Mouse (Mus musculus) forebrain, embryonic 14.5 days (tissue): ENCODE results near the gene Zbtb40. TPM values are rescaled to one million over a fixed set of nuclear protein-coding genes. Genes with fewer than 3 reads are reported as not detected.
A peak's percentile ranks its signal among the peaks of the same experiment; 100 is the strongest.

Experiments used
- ATAC-seq: fragments of 200-750 bp; cut with Nextera tagmentation; 2 replicates; pipeline ENCODE4 v1.8.0; 2017; ENCODE audit warnings: mild to moderate bottlenecking, moderate library complexity
- DNase-seq: peaks from one replicate; pipeline ENCODE4 v3.0.0-alpha.2; 2015; ENCODE audit warnings: low spot score
- H3K27ac ChIP-seq: fragments of 300-500 bp; sonication (generic); 2 replicates; pipeline ENCODE4 v1.5.1; 2014; ENCODE audit warnings: low read depth, mild to moderate bottlenecking, control low read depth, low read length, moderate library complexity
- H3K27me3 ChIP-seq: fragments of 300-500 bp; sonication (generic); replicated peaks from 2 replicates; pipeline ENCODE4 v1.6.1; 2014; ENCODE audit warnings: low read length, control low read depth, mixed read lengths; ENCODE audit not compliant: control insufficient read depth, insufficient read depth
- H3K36me3 ChIP-seq: fragments of 300-500 bp; sonication (generic); 2 replicates; pipeline ENCODE4 v1.6.1; 2014; ENCODE audit warnings: low read length, control low read depth; ENCODE audit not compliant: control insufficient read depth, insufficient read depth
- H3K4me1 ChIP-seq: fragments of 300-500 bp; sonication (generic); 2 replicates; pipeline ENCODE4 v1.6.1; 2014; ENCODE audit warnings: antibody characterized with exemption, low read length, control low read depth; ENCODE audit not compliant: control insufficient read depth, insufficient read depth
- H3K4me2 ChIP-seq: fragments of 300-500 bp; sonication (generic); 2 replicates; pipeline ENCODE4 v1.6.1; 2014; ENCODE audit warnings: mild to moderate bottlenecking, control low read depth, low read length
- H3K4me3 ChIP-seq: fragments of 300-500 bp; sonication (generic); 2 replicates; pipeline ENCODE4 v1.5.1; 2014; ENCODE audit warnings: low read depth, low read length, control low read depth
- H3K9ac ChIP-seq: fragments of 300-500 bp; sonication (generic); 2 replicates; pipeline ENCODE4 v1.6.1; 2014; ENCODE audit warnings: mild to moderate bottlenecking, low read length, control low read depth, moderate library complexity
- H3K9me3 ChIP-seq: fragments of 300-500 bp; sonication (generic); replicated peaks from 2 replicates; pipeline ENCODE4 v1.6.1; 2016; ENCODE audit warnings: low read length, control low read depth, mixed read lengths; ENCODE audit not compliant: control insufficient read depth
- WGBS: fragments of 180-500 bp; shearing (Covaris S2); extraction: QIAGEN DNeasy Blood & Tissue Kit; methylation state at CpG from one replicate; pipeline ENCODE4 v1.1.7; 2014; 5-methylcytosine and 5-hydroxymethylcytosine counted together
- polyA plus RNA-seq: library from polyadenylated mRNA; unstranded; fragments of >200 nt; fragmentation: Nextera tagmentation; extraction: Ambion mirVana; gene quantifications from 2 replicates; pipeline ENCODE4 v1.2.1, GENCODE M21; 2014

Gene Zbtb40
- polyA plus RNA-seq, 1 experiment from 2014 or later = 2.8 TPM

DNA sequence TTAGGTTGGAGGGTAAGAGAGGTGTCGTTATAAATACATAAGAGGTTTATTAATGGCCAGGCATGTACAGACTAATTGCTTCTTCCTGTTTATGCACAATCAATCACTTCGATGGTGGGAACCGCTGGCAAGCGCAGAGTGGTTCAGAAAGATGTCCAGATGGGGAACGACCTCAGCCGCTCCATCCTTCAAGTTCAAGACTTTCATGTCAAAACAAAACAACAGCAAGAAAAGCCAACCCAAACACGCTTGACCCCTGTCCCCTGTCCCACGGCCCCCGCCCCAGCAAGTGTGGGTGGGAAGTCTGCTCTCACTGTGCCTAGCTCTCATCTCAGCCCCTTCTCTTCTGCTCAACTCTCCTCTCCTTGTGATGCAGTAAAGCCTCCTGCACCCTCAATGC is 88.0 kb downstream of the Zbtb40 start:
- no peak overlapping the region for H3K9ac ChIP-seq
- peaks cover 11% of the 10 kb centered on the region; the same call in 1 of the 2 replicates for H3K4me1 ChIP-seq
- H3K27me3 ChIP-seq = peaks cover 36% of the 10 kb centered on the region
- H3K4me2 ChIP-seq = no peak overlapping the region
- ATAC-seq (no peak), DNase-seq (no peak)
- no peaks in the 10 kb centered on the region for H3K9me3 ChIP-seq
- 70% methylated on average over 9 of the region's 9 CpGs for WGBS
- H3K27ac ChIP-seq = no peak overlapping the region
- H3K36me3 ChIP-seq = no peaks in the 10 kb centered on the region
- no peak overlapping the region for H3K4me3 ChIP-seq

GRCm38 (mm10) chr4:136960068-136960467 is 88.5 kb downstream of the Zbtb40 start:
- H3K4me2 ChIP-seq = no peak overlapping the region
- DNase-seq (no peak), ATAC-seq (no peak)
- H3K36me3 ChIP-seq = no peaks in the 10 kb centered on the region
- WGBS = 48% methylated on average over 3 of the region's 3 CpGs
- no peak overlapping the region for H3K27ac ChIP-seq
- peaks cover 8% of the 10 kb centered on the region; the same call in 1 of the 2 replicates for H3K4me1 ChIP-seq
- H3K4me3 ChIP-seq = no peak overlapping the region
- H3K9ac ChIP-seq = no peak overlapping the region
- peaks cover 41% of the 10 kb centered on the region for H3K27me3 ChIP-seq
- H3K9me3 ChIP-seq = no peaks in the 10 kb centered on the region

DNA sequence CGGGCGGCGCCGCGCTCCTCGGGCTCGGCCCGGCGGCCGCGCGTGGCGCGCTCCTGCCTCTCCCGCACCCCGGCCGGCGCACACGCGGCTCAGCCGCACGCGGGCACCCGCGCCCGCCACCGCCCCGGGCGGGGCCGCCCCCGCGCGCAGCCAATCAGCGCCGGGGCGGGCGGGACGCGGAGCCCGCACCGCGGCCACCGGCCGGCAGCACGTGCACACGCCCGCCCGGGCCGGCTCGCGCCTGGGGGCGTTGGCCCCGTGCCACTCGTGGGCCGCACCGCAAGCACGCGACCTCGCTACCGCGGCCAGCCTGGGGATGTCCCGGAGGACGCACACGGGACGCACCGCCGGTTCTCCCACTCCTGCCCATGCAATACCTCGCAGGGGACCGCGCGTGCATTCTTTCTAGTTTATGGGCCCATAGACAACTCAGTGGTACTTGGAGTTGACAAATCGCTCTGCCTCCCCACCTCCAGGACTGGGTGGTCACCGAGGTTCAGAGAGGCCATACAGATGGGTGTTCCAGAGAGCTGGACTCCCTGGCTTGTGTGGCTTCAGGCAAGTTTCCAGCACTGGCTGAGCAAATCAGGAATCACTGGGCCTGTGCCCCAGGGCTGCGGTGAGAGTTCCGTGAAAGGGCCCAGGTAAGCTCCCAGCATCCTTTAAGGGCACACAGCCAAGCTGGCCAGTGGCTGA is 91.7 kb downstream of the Zbtb40 start, which contains the start of gene Epha8:
TSS of gene Epha8 (minus strand) at position 66 of the 696 bp plus-strand sequence.
- Histone ChIP-seq H3K9me3 (no peaks in the 10 kb centered on the region), H3K27me3 (peaks cover 58% of the 10 kb centered on the region), H3K27ac (no peak within 1 kb of the TSS), H3K9ac (peak within 1 kb of the TSS; percentile 67), H3K4me3 (peak within 1 kb of the TSS; percentile 41), H3K4me1 (0 out of 2 replicates have a peak, but pooled peaks cover under 1% of the 10 kb centered on the region), H3K4me2 (peak within 1 kb of the TSS; percentile 82), H3K36me3 (no peaks in the 10 kb centered on the region)
- WGBS = under 1% methylated on average over 44 of the region's 75 CpGs
- DNase-seq (no peak), ATAC-seq (peak; percentile 77)

GRCm38 (mm10) chr4:136954562-136954961 is 94.0 kb downstream of the Zbtb40 start:
- Histone ChIP-seq H3K9ac (no peak overlapping the region), H3K27ac (no peak overlapping the region), H3K27me3 (peaks cover 55% of the 10 kb centered on the region), H3K4me2 (no peak overlapping the region), H3K4me3 (no peak overlapping the region), H3K4me1 (no peaks in the 10 kb centered on the region), H3K36me3 (no peaks in the 10 kb centered on the region), H3K9me3 (no peaks in the 10 kb centered on the region)
- WGBS = 70% methylated on average over 6 of the region's 6 CpGs
- DNase-seq (no peak), ATAC-seq (no peak)

GRCm38 (mm10) chr4:136949266-136949989 is 99.2 kb downstream of the Zbtb40 start:
- Histone ChIP-seq H3K4me3 (no peak overlapping the region), H3K27me3 (peaks cover 10% of the 10 kb centered on the region; the same call in 1 of the 2 replicates), H3K9me3 (no peaks in the 10 kb centered on the region), H3K27ac (no peak overlapping the region), H3K9ac (no peak overlapping the region), H3K4me1 (no peaks in the 10 kb centered on the region), H3K36me3 (no peaks in the 10 kb centered on the region), H3K4me2 (no peak overlapping the region)
- ATAC-seq = no peak
- DNase-seq = no peak
- whole genome bisulfite sequencing = 42% methylated on average over 10 of the region's 10 CpGs

DNA sequence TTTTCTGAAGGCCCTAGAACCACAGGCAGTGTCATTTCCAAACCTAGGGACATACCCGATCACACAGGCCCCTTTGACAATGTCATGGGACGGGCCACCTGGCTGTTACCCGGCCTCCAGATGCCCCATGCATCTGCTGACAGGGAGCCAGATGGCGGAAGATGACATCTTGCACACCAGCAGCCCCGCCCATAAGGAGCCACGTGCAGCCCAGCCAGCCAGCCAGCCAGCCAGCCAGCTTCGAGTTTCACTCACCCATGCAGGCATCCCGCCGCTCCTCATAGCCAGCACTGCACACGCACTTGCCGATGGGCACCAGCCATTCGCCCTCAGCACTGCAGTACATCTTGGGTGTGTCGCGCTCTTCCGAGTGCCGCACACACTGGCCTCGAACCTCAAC is 103.2 kb downstream of the Zbtb40 start:
- no peak for DNase-seq
- H3K4me2 ChIP-seq = no peak overlapping the region
- no peak overlapping the region for H3K4me3 ChIP-seq
- 76% methylated on average over 17 of the region's 17 CpGs for WGBS
- H3K9ac ChIP-seq = no peak overlapping the region
- no peaks in the 10 kb centered on the region for H3K27me3 ChIP-seq
- no peak for ATAC-seq
- 0 out of 2 replicates have a peak, but pooled peaks cover 3% of the 10 kb centered on the region for H3K4me1 ChIP-seq
- H3K36me3 ChIP-seq = no peaks in the 10 kb centered on the region
- H3K9me3 ChIP-seq = no peaks in the 10 kb centered on the region
- H3K27ac ChIP-seq = no peak overlapping the region

DNA sequence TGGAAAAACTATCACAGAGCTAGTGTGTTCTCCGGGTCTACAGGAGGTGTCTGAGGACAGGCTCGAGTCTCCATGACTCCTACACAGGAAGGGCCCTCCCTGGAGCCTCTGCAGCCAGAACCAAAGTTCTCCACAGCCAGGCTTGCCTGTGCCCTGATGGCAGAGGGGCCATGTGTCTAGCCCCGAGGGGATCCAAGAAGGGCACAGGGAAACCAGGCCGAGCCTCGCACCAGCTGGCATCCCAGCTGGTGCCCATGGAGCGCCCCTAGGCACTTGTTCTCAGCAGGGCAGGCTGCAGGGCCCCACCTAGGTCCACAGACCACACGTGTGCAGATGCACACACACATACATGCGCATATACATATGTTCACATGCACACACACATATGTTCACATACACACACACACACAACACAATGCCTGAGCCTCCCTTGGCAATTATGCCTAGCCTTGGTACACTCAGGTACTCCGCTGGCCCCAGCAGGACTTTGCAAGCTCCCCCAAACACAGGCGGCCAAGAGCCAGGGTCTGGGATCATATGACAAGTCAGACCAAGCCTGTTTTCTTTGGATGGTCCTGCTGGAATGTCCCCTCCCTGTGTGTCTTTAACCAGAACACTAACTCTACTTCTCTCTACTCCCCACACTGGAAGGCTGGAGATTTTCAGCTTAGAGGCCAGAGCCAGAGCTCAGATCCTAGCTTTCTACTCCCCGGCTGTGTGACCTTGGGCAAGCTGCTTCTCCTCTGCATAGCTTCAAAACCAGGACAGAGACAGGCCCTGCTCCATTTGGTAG is 103.8 kb downstream of the Zbtb40 start:
- Histone ChIP-seq H3K9ac (no peak overlapping the region), H3K9me3 (no peaks in the 10 kb centered on the region), H3K4me2 (no peak overlapping the region), H3K27me3 (no peaks in the 10 kb centered on the region), H3K4me1 (0 out of 2 replicates have a peak, but pooled peaks cover 3% of the 10 kb centered on the region), H3K4me3 (no peak overlapping the region), H3K27ac (no peak overlapping the region), H3K36me3 (no peaks in the 10 kb centered on the region)
- WGBS = 75% methylated on average over 11 of the region's 11 CpGs
- DNase-seq (no peak), ATAC-seq (no peak)

DNA sequence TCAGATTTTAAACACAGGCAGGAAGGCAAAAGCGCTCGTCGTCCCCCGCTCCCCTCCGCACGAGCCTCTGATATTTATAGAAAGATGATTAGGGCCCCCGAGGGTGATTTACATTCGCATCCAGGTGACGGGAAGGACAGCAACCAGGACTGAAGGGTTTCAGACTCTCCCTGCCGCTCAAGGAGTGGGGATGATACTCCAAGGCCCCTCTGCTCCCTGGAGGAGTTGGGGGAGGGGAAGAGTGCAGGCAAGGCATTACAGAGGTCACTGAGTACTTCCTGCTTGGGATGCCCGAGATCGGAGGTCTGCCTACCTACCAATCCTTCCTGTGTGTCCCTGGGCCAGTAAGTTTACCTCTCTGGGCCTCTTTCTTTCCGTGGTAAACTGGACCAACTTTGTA is 105.4 kb downstream of the Zbtb40 start:
- no peak overlapping the region for H3K27ac ChIP-seq
- H3K27me3 ChIP-seq = no peaks in the 10 kb centered on the region
- H3K9me3 ChIP-seq = no peaks in the 10 kb centered on the region

More for the DNA sequence above, 105.4 kb downstream of the Zbtb40 start:
- Histone ChIP-seq H3K4me1 (0 out of 2 replicates have a peak, but pooled peaks cover 3% of the 10 kb centered on the region), H3K4me2 (no peak overlapping the region), H3K36me3 (no peaks in the 10 kb centered on the region), H3K4me3 (no peak overlapping the region), H3K9ac (no peak overlapping the region)
- DNase-seq = no peak
- ATAC-seq = no peak
- WGBS = 35% methylated on average over 13 of the region's 13 CpGs
